Mouse (Mus musculus): ENCODE results near the gene Clp1.

- no peak for TF ChIP-seq CTCF (IDR thresholded peaks at IDR 0.05; ENCODE audit: extremely low read depth, insufficient read length, insufficient replicate concordance, low read depth, low read length)
- TF ChIP-seq POLR2A (IDR thresholded peaks at IDR 0.05; ENCODE audit: low read depth, low read length), result no peak
These were observed 10.5 kb downstream of the Clp1 start for GRCm38 (mm10) chr2:84716423-84717355.
